Mouse (Mus musculus) ES-Bruce4 (cell line): ENCODE results near the gene Ikzf4.

ENCODE experiments used
- CTCF ChIP-seq: IDR thresholded peaks from one replicate; pipeline ENCODE4 v1.8.1; 2011; ENCODE audit warnings: low read depth, low read length
- EP300 ChIP-seq: IDR thresholded peaks from 2 replicates; pipeline ENCODE4 v1.6.1; 2011; ENCODE audit warnings: low read depth, low read length; ENCODE audit not compliant: insufficient read depth
- POLR2A ChIP-seq: IDR thresholded peaks from one replicate; pipeline ENCODE4 v1.8.1; 2011; ENCODE audit warnings: low read length; ENCODE audit not compliant: insufficient read depth

- TF ChIP-seq CTCF (no peak), POLR2A (no peak), EP300 (no peak)
Measured at GRCm38 (mm10) chr10:128629746-128630145, 16.0 kb downstream of the Ikzf4 start.
